29 mouse cellular contexts compared by ENCODE assay signal in the genomic region with DNA sequence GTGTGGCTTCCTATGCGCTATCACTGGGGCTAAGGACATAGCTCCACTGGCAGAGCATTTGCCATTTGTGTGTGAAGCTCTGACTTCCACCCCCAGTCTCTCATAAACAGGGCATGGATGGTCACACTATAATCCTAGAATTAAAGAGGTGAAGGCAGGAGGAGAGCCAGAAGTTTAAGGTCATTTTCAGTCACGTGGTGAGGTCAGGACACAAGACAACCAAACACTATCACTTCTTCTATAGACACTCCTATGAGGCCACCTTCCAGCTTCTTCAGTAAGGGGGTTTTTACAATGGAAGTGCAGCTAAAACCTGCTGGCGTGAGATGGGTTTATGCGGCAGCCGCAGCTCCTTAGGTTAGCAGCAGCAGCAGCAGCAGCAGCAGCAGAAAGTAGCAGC.
"Had no signal": no experiment of that assay in that cellular context is flagged by ENCODE, and none has a peak within 500 bp of the region (broad histone marks: within the 10 kb centered on the region; RNA-seq: fewer than 3 reads in every experiment).

No protein-coding gene starts in this region.

- H3K36me3 ChIP-seq: midbrain, embryonic 15.5 days had no signal

- H3K4me3 ChIP-seq: limb, embryonic 10.5 days; limb, embryonic 12.5 days; limb, embryonic 13.5 days; limb, embryonic 15.5 days; liver, embryonic 12.5 days; liver, embryonic 13.5 days; liver, embryonic 15.5 days; lung, embryonic 15.5 days; megakaryocyte, embryonic 14.5 days; midbrain, embryonic 10.5 days; midbrain, embryonic 12.5 days; midbrain, embryonic 13.5 days; midbrain, embryonic 15.5 days; myocyte had no signal

- H3K4me2 ChIP-seq: limb, embryonic 12.5 days; limb, embryonic 13.5 days; limb, embryonic 15.5 days; liver, embryonic 11.5 days; liver, embryonic 12.5 days; liver, embryonic 13.5 days; liver, embryonic 15.5 days; lung, embryonic 14.5 days; lung, embryonic 15.5 days; midbrain, embryonic 11.5 days; midbrain, embryonic 12.5 days; midbrain, embryonic 13.5 days; midbrain, embryonic 15.5 days had no signal

- H3K27me3 ChIP-seq: limb, embryonic 12.5 days; limb, embryonic 13.5 days; limb, embryonic 15.5 days; liver, embryonic 13.5 days; lung, embryonic 15.5 days; midbrain, embryonic 12.5 days; midbrain, embryonic 13.5 days; midbrain, embryonic 15.5 days had no signal

- H3K9ac ChIP-seq: limb, embryonic 12.5 days; limb, embryonic 13.5 days; limb, embryonic 15.5 days; liver, embryonic 12.5 days; liver, embryonic 13.5 days; liver, embryonic 14.5 days; liver, embryonic 15.5 days; liver, postnatal 0 days; lung, embryonic 14.5 days; lung, embryonic 15.5 days; midbrain, embryonic 12.5 days; midbrain, embryonic 13.5 days; midbrain, embryonic 15.5 days had no signal

- H3K4me1 ChIP-seq: lung, embryonic 15.5 days; midbrain, embryonic 12.5 days; midbrain, embryonic 13.5 days; midbrain, embryonic 15.5 days had no signal

- DNase-seq: left cerebral cortex, postnatal 4 days; liver; liver, embryonic 13.5 days; liver, postnatal 0 days; lung, adult 18-20 months; lung, adult 2 months; lung, embryonic 14.5 days; lung, postnatal 10 days; lung, postnatal 14 days; lung, postnatal 36 days; lung, postnatal 4 days; midbrain, embryonic 14.5 days had no signal

- H3K9me3 ChIP-seq: limb, embryonic 10.5 days; limb, embryonic 12.5 days; limb, embryonic 13.5 days; limb, embryonic 15.5 days; liver, embryonic 12.5 days; liver, embryonic 13.5 days; liver, embryonic 15.5 days; lung, embryonic 15.5 days; midbrain, embryonic 10.5 days; midbrain, embryonic 12.5 days; midbrain, embryonic 13.5 days; midbrain, embryonic 15.5 days had no signal

- H3K27ac ChIP-seq: limb, embryonic 10.5 days; limb, embryonic 12.5 days; limb, embryonic 13.5 days; liver, embryonic 12.5 days; liver, embryonic 13.5 days; liver, embryonic 14.5 days; liver, embryonic 15.5 days; lung, embryonic 15.5 days; macrophage; midbrain, embryonic 10.5 days; midbrain, embryonic 12.5 days; midbrain, embryonic 13.5 days; midbrain, embryonic 15.5 days had no signal
